In genomic region chr9:72672361-72672760, GRCm38 (mm10) we compare ENCODE assay signal across 9 mouse cellular contexts. TPM values are rescaled to one million over a fixed set of nuclear protein-coding genes. Genes with fewer than 3 reads are reported as not detected.
DNase-seq lines count a peak whose midpoint lies in the region; ATAC-seq lines count a peak whose summit lies in the region.
"Had no signal": no experiment of that assay in that cellular context is flagged by ENCODE, and none has a peak within 500 bp of the region (broad histone marks: within the 10 kb centered on the region; RNA-seq: fewer than 3 reads in every experiment).

No protein-coding gene starts in this region.

- no peak overlapping the region for H3K4me3 ChIP-seq in intestine, embryonic 14.5 days (ENCODE audit: low read depth, low read length)
- no peak overlapping the region for H3K4me3 ChIP-seq in intestine, embryonic 16.5 days (ENCODE audit: low read length)
- no peak overlapping the region for H3K4me3 ChIP-seq in limb, embryonic 10.5 days
- H3K4me3 ChIP-seq: embryonic facial prominence, embryonic 15.5 days had no signal

- peak; percentile 94 for DNase-seq in intestine, embryonic 14.5 days (ENCODE audit: low spot score)
- peak; percentile 73 for DNase-seq in adrenal gland, adult 2 months
- DNase-seq in embryo, embryonic 11 days = peak; percentile 80
- peak; percentile 43 for DNase-seq in heart, postnatal 25 days (ENCODE audit: low spot score)
- DNase-seq in limb, embryonic 10.5 days (ENCODE audit: low spot score) = peak; percentile 87
- DNase-seq in thymus, adult 18-20 months = peak; percentile 39 to 55

- peaks cover 92% of the 10 kb centered on the region for H3K36me3 ChIP-seq in intestine, embryonic 14.5 days (ENCODE audit: control insufficient read depth, insufficient read depth, low read length)
- H3K36me3 ChIP-seq in intestine, embryonic 16.5 days (ENCODE audit: control insufficient read depth, insufficient read depth, low read length) = peaks cover 16% of the 10 kb centered on the region; the same call in 1 of the 2 replicates
- peaks cover 97% of the 10 kb centered on the region for H3K36me3 ChIP-seq in limb, embryonic 10.5 days

- no peaks in the 10 kb centered on the region for H3K9me3 ChIP-seq in intestine, embryonic 14.5 days (ENCODE audit: control insufficient read depth, low read length)
- H3K9me3 ChIP-seq in intestine, embryonic 16.5 days (ENCODE audit: control insufficient read depth, low read length) = no peaks in the 10 kb centered on the region
- no peaks in the 10 kb centered on the region for H3K9me3 ChIP-seq in limb, embryonic 10.5 days (replicated peaks)
- H3K9me3 ChIP-seq: embryonic facial prominence, embryonic 15.5 days had no signal

- intact Hi-C loops in heart, postnatal 25 days (cut with DNase I) = loop anchor here (1.0 to 5.0 kb wide), 4 partner anchors 18 to 215 kb away; partner anchors contain the start of gene Rfx7

- WGBS in intestine, embryonic 14.5 days = 24% methylated on average over 2 of the region's 2 CpGs
- WGBS in intestine, embryonic 16.5 days = 22% methylated on average over 2 of the region's 2 CpGs
- 52% methylated on average over 2 of the region's 2 CpGs for WGBS in limb, embryonic 10.5 days

- no peak overlapping the region for H3K27ac ChIP-seq in intestine, embryonic 14.5 days (ENCODE audit: low read depth)
- H3K27ac ChIP-seq in intestine, embryonic 16.5 days (ENCODE audit: low read length) = no peak overlapping the region
- no peak overlapping the region for H3K27ac ChIP-seq in limb, embryonic 10.5 days
- H3K27ac ChIP-seq: embryonic facial prominence, embryonic 15.5 days had no signal

- H3K4me2 ChIP-seq in intestine, embryonic 14.5 days (ENCODE audit: low read length) = no peak overlapping the region
- no peak overlapping the region for H3K4me2 ChIP-seq in intestine, embryonic 16.5 days (ENCODE audit: low read depth, low read length)
- H3K4me2 ChIP-seq: embryonic facial prominence, embryonic 15.5 days had no signal

- H3K27me3 ChIP-seq in intestine, embryonic 14.5 days (replicated peaks; ENCODE audit: control insufficient read depth, insufficient read depth, low read length) = no peaks in the 10 kb centered on the region
- H3K27me3 ChIP-seq in intestine, embryonic 16.5 days (replicated peaks; ENCODE audit: control insufficient read depth, insufficient read depth, low read length) = no peaks in the 10 kb centered on the region
- no peaks in the 10 kb centered on the region for H3K27me3 ChIP-seq in limb, embryonic 10.5 days (ENCODE audit: low read depth, poor library complexity, severe bottlenecking)
- H3K27me3 ChIP-seq: embryonic facial prominence, embryonic 15.5 days had no signal

- no peak for ATAC-seq in intestine, embryonic 14.5 days (replicated peaks; ENCODE audit: low FRiP score, low TSS enrichment, low read depth)
- ATAC-seq in intestine, embryonic 16.5 days = no peak
- ATAC-seq in neutrophil, adult 5-6 weeks (ENCODE audit: extremely low read depth, insufficient number of reproducible peaks, low FRiP score, poor library complexity, severe bottlenecking) = peak; percentile 76; the same call in 1 of the 2 replicates

- peaks cover 6% of the 10 kb centered on the region; the same call in 1 of the 2 replicates for H3K4me1 ChIP-seq in intestine, embryonic 14.5 days (replicated peaks; ENCODE audit: control insufficient read depth, insufficient read depth, low read length)
- no peaks in the 10 kb centered on the region for H3K4me1 ChIP-seq in intestine, embryonic 16.5 days (ENCODE audit: control insufficient read depth, insufficient read depth, low read length)
- no peaks in the 10 kb centered on the region for H3K4me1 ChIP-seq in limb, embryonic 10.5 days

- no peak overlapping the region for H3K9ac ChIP-seq in intestine, embryonic 14.5 days (ENCODE audit: low read length)
- no peak overlapping the region for H3K9ac ChIP-seq in intestine, embryonic 16.5 days (ENCODE audit: low read depth, low read length)
- H3K9ac ChIP-seq: embryonic facial prominence, embryonic 15.5 days had no signal

RNA-seq across cellular contexts. Expression of gene Nedd4, which starts 10.2 kb away (rescaled TPM):
- polyA plus RNA-seq in intestine, embryonic 14.5 days (2014; fragmentation: Nextera tagmentation; extraction: Ambion mirVana) = 671 and 756 TPM in 2 replicates
- polyA plus RNA-seq in intestine, embryonic 16.5 days (2015; fragmentation: Nextera tagmentation; extraction: Ambion mirVana) = 397 and 409 TPM in 2 replicates
- total RNA-seq in adrenal gland, adult 2 months (2021) = 100 to 1,000 TPM; 393 to 436 TPM
- 139 and 169 TPM in 2 replicates for polyA plus RNA-seq in adrenal gland, adult 2 months (2012; rRNA removed)
- 100 to 1,000 TPM; 337 to 377 TPM for total RNA-seq in heart, postnatal 25 days (2021)
- 565 and 690 TPM in 2 replicates for polyA plus RNA-seq in limb, embryonic 10.5 days (2016; fragmentation: Nextera tagmentation; extraction: Ambion mirVana)
- 26.4 and 36.0 TPM in 2 replicates for total RNA-seq in neutrophil, adult 5-6 weeks (2017)

Comparison
In these comparisons a context has a peak if more than half of its experiments do, and no peak if none do; other contexts are left out.
1. DNase-seq: peak in every context shown above with its lines; median percentile 94 in intestine, embryonic 14.5 days; 87 in limb, embryonic 10.5 days; 80 in embryo, embryonic 11 days; 73 in adrenal gland, adult 2 months; 47 in thymus, adult 18-20 months; 43 in heart, postnatal 25 days.